Mouse (Mus musculus): Measurements from ENCODE around the gene Gipc2.

DNA sequence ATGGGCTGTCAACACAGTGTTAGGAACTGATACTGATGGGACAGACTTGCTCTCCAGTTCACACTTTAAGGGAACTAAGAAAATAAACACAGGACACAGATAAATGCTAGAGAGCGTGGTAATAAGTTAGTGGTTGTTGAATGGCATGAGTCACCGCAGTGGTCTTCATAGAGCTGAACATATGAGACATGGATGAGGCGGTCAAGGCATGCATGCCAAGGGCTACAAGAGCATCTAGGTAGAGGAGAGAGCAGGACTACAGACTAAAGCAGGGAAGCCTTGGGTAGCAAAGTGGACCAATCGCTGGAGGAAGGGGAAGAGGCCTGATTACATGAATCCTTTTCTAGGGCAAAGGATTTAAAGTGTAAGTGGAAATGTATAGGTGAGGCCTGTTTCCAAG is 41.1 kb upstream of the Gipc2 start:
- TF ChIP-seq POLR2A (IDR thresholded peaks at IDR 0.05; ENCODE audit: borderline replicate concordance, insufficient read depth, low read length) = no peak
- no peak for TF ChIP-seq CTCF (IDR thresholded peaks at IDR 0.05; ENCODE audit: borderline replicate concordance, insufficient read depth, low read depth, low read length)

Data from cerebellum, adult 2 months (tissue).